Mouse (Mus musculus): Measurements from ENCODE around the gene Hist1h4d.

- TF ChIP-seq CTCF (IDR thresholded peaks at IDR 0.05; ENCODE audit: low read depth) = no peak
- TF ChIP-seq EP300 (IDR thresholded peaks at IDR 0.05; ENCODE audit: low read depth) = no peak
These were observed 3.6 kb upstream of the Hist1h4d start for GRCm38 (mm10) chr13:23577835-23578234.

Data from liver, embryonic 14.5 days (tissue).